Mouse (Mus musculus): ENCODE data around the gene Hs3st4. TPM values are rescaled to one million over a fixed set of nuclear protein-coding genes. Genes with fewer than 3 reads are reported as not detected.

Hs3st4 gene
- total and polyA plus RNA-seq, 3 experiments = not detected

DNA sequence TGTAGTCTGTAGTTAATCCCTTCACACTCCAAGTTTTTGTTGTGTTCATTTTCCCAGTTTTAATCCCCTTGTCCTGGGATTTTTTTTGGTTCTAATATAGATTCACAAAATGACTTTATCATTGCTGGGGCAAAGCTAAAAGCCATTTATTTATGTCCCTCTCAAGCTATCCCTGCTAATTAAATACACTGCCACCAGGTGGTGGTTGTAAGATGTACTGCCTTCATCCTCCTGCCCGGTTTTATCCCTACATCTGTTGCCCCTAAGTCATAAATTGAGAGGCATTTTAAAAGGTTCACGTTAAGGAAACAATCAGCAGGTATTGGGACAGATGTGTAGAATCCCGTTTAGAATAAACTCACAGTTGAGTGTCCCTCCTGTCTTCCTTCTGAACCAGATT lies 14.6 kb downstream of the Hs3st4 start:
- in situ Hi-C loops (cut with MboI; ENCODE audit: low pct_ligation_motif_present, low pct_unique_long_range_greater_than_20kb, low sequenced_read_pairs) (no loop called here), dilution Hi-C loops (cut with MboI; ENCODE audit: extremely low pct_ligation_motif_present, extremely low pct_unique_long_range_greater_than_20kb, low sequenced_read_pairs) (no loop called here)
- no peak for DNase-seq (ENCODE audit: extremely low read depth)
- Histone ChIP-seq H3K4me1 (ENCODE audit: control insufficient read depth in 1 of 2, insufficient read depth in 2 of 2) (no peaks in the 10 kb centered on the region), H3K79me2 (replicated peaks; ENCODE audit: control insufficient read depth, extremely low read depth, insufficient read depth, poor library complexity, severe bottlenecking) (no peaks in the 10 kb centered on the region), H3K9me3 (replicated peaks; ENCODE audit: low read length) (peaks cover 40% of the 10 kb centered on the region), H3K27ac (ENCODE audit: insufficient read depth, low read depth) (no peak overlapping the region), H3K9ac (ENCODE audit: insufficient read depth, low read depth) (no peak overlapping the region), H3K36me3 (replicated peaks in 1 of 2; ENCODE audit: control insufficient read depth in 1 of 2, insufficient read depth in 1 of 2, low read length in 1 of 2) (no peaks in the 10 kb centered on the region), H3K27me3 (replicated peaks) (peaks cover 14% of the 10 kb centered on the region), H3K4me3 (replicated peaks in 1 of 3; ENCODE audit: low read depth in 2 of 3, low read length in 2 of 3, poor library complexity in 1 of 3) (no peak overlapping the region), H3K4me2 (ENCODE audit: insufficient read depth, low read depth, poor library complexity, severe bottlenecking) (no peak overlapping the region)
- TF ChIP-seq E2F4 (IDR thresholded peaks at IDR 0.05; ENCODE audit: insufficient replicate concordance, low read depth, low read length) = no peak
- TF ChIP-seq SMC3 (IDR thresholded peaks at IDR 0.05; ENCODE audit: low read depth, low read length) = no peak
- TF ChIP-seq ZKSCAN1 (IDR thresholded peaks at IDR 0.05; ENCODE audit: borderline replicate concordance, low read depth, low read length) = no peak

- no peak for DNase-seq (ENCODE audit: extremely low read depth)
- no peak overlapping the region for H3K4me2 ChIP-seq (ENCODE audit: insufficient read depth, low read depth, poor library complexity, severe bottlenecking)
- H3K79me2 ChIP-seq (replicated peaks; ENCODE audit: control insufficient read depth, extremely low read depth, insufficient read depth, poor library complexity, severe bottlenecking) = no peaks in the 10 kb centered on the region
- no peak for TF ChIP-seq UBTF (IDR thresholded peaks at IDR 0.05; ENCODE audit: low read depth, low read length)
- no peak for TF ChIP-seq ZMIZ1 (IDR thresholded peaks at IDR 0.05; ENCODE audit: low read depth, low read length)
- no peak for TF ChIP-seq PAX5 (IDR thresholded peaks at IDR 0.05; ENCODE audit: low read length)
- TF ChIP-seq POLR2A (IDR thresholded peaks at IDR 0.05; ENCODE audit: low read depth, low read length) = no peak
- TF ChIP-seq KAT2A (IDR thresholded peaks at IDR 0.05; ENCODE audit: insufficient replicate concordance, low read length) = no peak
- no peak for TF ChIP-seq IRF4 (IDR thresholded peaks at IDR 0.05; ENCODE audit: low read depth, low read length)
- TF ChIP-seq EP300 (IDR thresholded peaks at IDR 0.05; ENCODE audit: low read length) = no peak
- TF ChIP-seq ETS1 (conservative IDR thresholded peaks at IDR 0.05; ENCODE audit: low read depth, low read length) = no peak
- TF ChIP-seq BHLHE40 (IDR thresholded peaks at IDR 0.05; ENCODE audit: low read depth, low read length) = no peak
- TF ChIP-seq CHD2 (IDR thresholded peaks at IDR 0.05; ENCODE audit: low read length) = no peak
- no peak for TF ChIP-seq MXI1 (IDR thresholded peaks at IDR 0.05; ENCODE audit: low read depth, low read length)
- H3K27ac ChIP-seq (ENCODE audit: insufficient read depth, low read depth) = no peak overlapping the region
- no peaks in the 10 kb centered on the region for H3K4me1 ChIP-seq (ENCODE audit: control insufficient read depth in 1 of 2, insufficient read depth in 2 of 2)
- in situ Hi-C loops (cut with MboI; ENCODE audit: low pct_ligation_motif_present, low pct_unique_long_range_greater_than_20kb, low sequenced_read_pairs) = no loop called here
- no peak overlapping the region for H3K4me3 ChIP-seq (replicated peaks in 1 of 3; ENCODE audit: low read depth in 2 of 3, low read length in 2 of 3, poor library complexity in 1 of 3)
- H3K27me3 ChIP-seq (replicated peaks) = peaks cover 9% of the 10 kb centered on the region
- dilution Hi-C loops (cut with MboI; ENCODE audit: extremely low pct_ligation_motif_present, extremely low pct_unique_long_range_greater_than_20kb, low sequenced_read_pairs) = no loop called here
- no peaks in the 10 kb centered on the region for H3K36me3 ChIP-seq (replicated peaks in 1 of 2; ENCODE audit: control insufficient read depth in 1 of 2, insufficient read depth in 1 of 2, low read length in 1 of 2)
- peaks cover 36% of the 10 kb centered on the region for H3K9me3 ChIP-seq (replicated peaks; ENCODE audit: low read length)
- no peak overlapping the region for H3K9ac ChIP-seq (ENCODE audit: insufficient read depth, low read depth)
Measured at GRCm38 (mm10) chr7:123998601-123999000, 15.9 kb downstream of the Hs3st4 start.

DNA sequence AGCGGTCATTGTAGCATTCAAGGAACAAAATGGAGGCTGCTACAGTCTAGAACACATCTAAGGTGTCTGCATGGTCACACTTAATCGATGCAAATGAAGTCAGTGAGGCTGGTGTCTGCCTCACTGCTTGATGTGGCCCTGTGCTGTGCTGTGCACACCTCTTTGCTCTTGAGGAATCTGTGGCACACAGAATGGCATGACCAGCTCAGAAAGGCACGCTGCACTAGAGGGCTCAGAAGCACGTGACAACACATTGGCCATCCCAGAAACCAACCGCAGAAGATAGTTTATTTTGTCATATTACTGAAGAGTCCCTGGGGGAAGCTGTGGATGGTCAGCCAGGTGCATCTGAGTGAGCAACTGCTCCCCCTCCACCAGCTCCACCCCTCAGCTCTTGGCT lies 44.2 kb downstream of the Hs3st4 start:
- no peak for TF ChIP-seq NELFE (IDR thresholded peaks at IDR 0.05; ENCODE audit: low read depth, low read length)
- no peak for TF ChIP-seq CHD1 (IDR thresholded peaks at IDR 0.05; ENCODE audit: low read depth, low read length)
- TF ChIP-seq ETS1 (conservative IDR thresholded peaks at IDR 0.05; ENCODE audit: low read depth, low read length) = no peak
- TF ChIP-seq POLR2A (IDR thresholded peaks at IDR 0.05; ENCODE audit: low read depth, low read length) = no peak
- no peak for TF ChIP-seq CHD2 (IDR thresholded peaks at IDR 0.05; ENCODE audit: low read length)
- no peak for TF ChIP-seq USF2 (conservative IDR thresholded peaks at IDR 0.05; ENCODE audit: low read depth, low read length)
- TF ChIP-seq ZC3H11A (IDR thresholded peaks at IDR 0.05; ENCODE audit: low read depth, low read length) = no peak
- no peak for TF ChIP-seq RCOR1 (conservative IDR thresholded peaks at IDR 0.05; ENCODE audit: low read depth, low read length)
- TF ChIP-seq USF1 (IDR thresholded peaks at IDR 0.05; ENCODE audit: low read depth, low read length) = no peak
- TF ChIP-seq MAX (IDR thresholded peaks at IDR 0.05; ENCODE audit: low read length) = no peak
- TF ChIP-seq ZNF384 (IDR thresholded peaks at IDR 0.05; ENCODE audit: low read depth, low read length) = no peak
- no peak for TF ChIP-seq MEF2A (IDR thresholded peaks at IDR 0.05; ENCODE audit: borderline replicate concordance, low read depth, low read length)
- TF ChIP-seq PAX5 (IDR thresholded peaks at IDR 0.05; ENCODE audit: low read length) = no peak
- no peak for TF ChIP-seq JUN (IDR thresholded peaks at IDR 0.05; ENCODE audit: insufficient read depth, low read depth, low read length)
- TF ChIP-seq MAZ (IDR thresholded peaks at IDR 0.05; ENCODE audit: low read depth, low read length) = no peak
- no peak for TF ChIP-seq UBTF (IDR thresholded peaks at IDR 0.05; ENCODE audit: low read depth, low read length)
- TF ChIP-seq ELF1 (IDR thresholded peaks at IDR 0.05; ENCODE audit: low read depth, low read length) = no peak
- H3K9ac ChIP-seq (ENCODE audit: insufficient read depth, low read depth) = no peak overlapping the region
- H3K4me3 ChIP-seq (replicated peaks in 1 of 3; ENCODE audit: low read depth in 2 of 3, low read length in 2 of 3, poor library complexity in 1 of 3) = no peak overlapping the region
- H3K27ac ChIP-seq (ENCODE audit: insufficient read depth, low read depth) = no peak overlapping the region
- in situ Hi-C loops (cut with MboI; ENCODE audit: low pct_ligation_motif_present, low pct_unique_long_range_greater_than_20kb, low sequenced_read_pairs) (no loop called here), dilution Hi-C loops (cut with MboI; ENCODE audit: extremely low pct_ligation_motif_present, extremely low pct_unique_long_range_greater_than_20kb, low sequenced_read_pairs) (no loop called here)
- no peaks in the 10 kb centered on the region for H3K79me2 ChIP-seq (replicated peaks; ENCODE audit: control insufficient read depth, extremely low read depth, insufficient read depth, poor library complexity, severe bottlenecking)
- H3K36me3 ChIP-seq (replicated peaks in 1 of 2; ENCODE audit: control insufficient read depth in 1 of 2, insufficient read depth in 1 of 2, low read length in 1 of 2) = no peaks in the 10 kb centered on the region
- no peaks in the 10 kb centered on the region for H3K4me1 ChIP-seq (ENCODE audit: control insufficient read depth in 1 of 2, insufficient read depth in 2 of 2)
- H3K27me3 ChIP-seq (replicated peaks) = peaks cover 22% of the 10 kb centered on the region
- H3K4me2 ChIP-seq (ENCODE audit: insufficient read depth, low read depth, poor library complexity, severe bottlenecking) = no peak overlapping the region
- peaks cover 35% of the 10 kb centered on the region for H3K9me3 ChIP-seq (replicated peaks; ENCODE audit: low read length)
- DNase-seq (ENCODE audit: extremely low read depth) = no peak
